Mouse (Mus musculus): ENCODE results near the gene Znrf1. TPM values are rescaled to one million over a fixed set of nuclear protein-coding genes. Genes with fewer than 3 reads are reported as not detected.

Gene Znrf1
- polyA plus RNA-seq, 1 experiment from 2014 or later: 86.8 TPM

DNA sequence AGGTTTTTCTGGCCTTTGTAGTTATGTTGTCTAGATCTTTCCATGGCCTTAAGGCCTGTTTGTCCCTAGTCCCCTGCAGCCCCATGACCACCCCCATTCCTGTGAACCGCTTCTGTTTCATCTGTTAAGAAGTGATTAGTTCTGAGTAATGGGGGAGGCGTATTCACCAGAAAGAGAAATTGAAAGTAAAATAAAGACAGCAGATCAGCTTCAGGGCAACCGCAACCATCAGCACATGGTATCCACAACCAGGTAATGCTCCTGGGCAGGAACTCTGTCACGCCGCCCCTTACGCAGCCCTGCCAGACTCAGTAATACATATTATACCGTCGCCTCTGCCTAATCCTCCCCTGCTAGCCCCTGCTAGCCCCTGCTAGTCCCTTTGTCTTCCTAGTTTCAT, 109.8 kb downstream of the Znrf1 start:
- Histone ChIP-seq H3K36me3 (no peaks in the 10 kb centered on the region), H3K27me3 (no peaks in the 10 kb centered on the region), H3K27ac (replicated peaks) (no peak overlapping the region), H3K9me3 (no peaks in the 10 kb centered on the region), H3K4me3 (no peak overlapping the region), H3K9ac (no peak overlapping the region), H3K4me2 (no peak overlapping the region), H3K4me1 (replicated peaks) (peaks cover 32% of the 10 kb centered on the region)
- no peak for ATAC-seq (ENCODE audit: low read depth)
- 99% methylated on average over 8 of the region's 8 CpGs for WGBS

DNA sequence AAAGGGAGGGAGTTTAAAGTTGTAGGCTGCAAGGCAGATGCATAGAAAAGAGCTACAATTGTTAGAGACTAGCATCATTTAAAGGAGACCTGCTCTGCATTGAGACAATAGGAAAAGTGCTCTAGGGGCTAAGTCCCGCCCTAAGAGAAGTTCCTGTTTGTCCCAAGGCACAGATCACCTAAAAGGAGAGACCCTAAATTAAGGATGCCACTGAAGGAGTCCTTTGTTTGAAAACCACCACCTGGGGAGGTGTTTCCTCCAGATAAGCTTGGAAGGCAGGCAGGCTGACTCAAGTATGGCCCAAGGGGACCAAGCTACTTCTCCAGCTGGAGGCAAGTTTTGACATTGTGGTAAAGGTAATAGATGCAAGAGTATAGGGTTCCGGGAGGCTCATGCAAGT, 112.9 kb downstream of the Znrf1 start:
- 57% methylated on average over 2 of the region's 2 CpGs for WGBS
- H3K4me1 ChIP-seq (replicated peaks): peaks cover 24% of the 10 kb centered on the region; the same call in 1 of the 2 replicates
- no peak overlapping the region for H3K4me2 ChIP-seq
- H3K9ac ChIP-seq: no peak overlapping the region
- ATAC-seq (ENCODE audit: low read depth): no peak
- no peaks in the 10 kb centered on the region for H3K27me3 ChIP-seq
- 0 out of 2 replicates have a peak, but pooled peaks cover 4% of the 10 kb centered on the region for H3K36me3 ChIP-seq
- H3K9me3 ChIP-seq: no peaks in the 10 kb centered on the region
- no peak overlapping the region for H3K4me3 ChIP-seq
- H3K27ac ChIP-seq (replicated peaks): no peak overlapping the region

DNA sequence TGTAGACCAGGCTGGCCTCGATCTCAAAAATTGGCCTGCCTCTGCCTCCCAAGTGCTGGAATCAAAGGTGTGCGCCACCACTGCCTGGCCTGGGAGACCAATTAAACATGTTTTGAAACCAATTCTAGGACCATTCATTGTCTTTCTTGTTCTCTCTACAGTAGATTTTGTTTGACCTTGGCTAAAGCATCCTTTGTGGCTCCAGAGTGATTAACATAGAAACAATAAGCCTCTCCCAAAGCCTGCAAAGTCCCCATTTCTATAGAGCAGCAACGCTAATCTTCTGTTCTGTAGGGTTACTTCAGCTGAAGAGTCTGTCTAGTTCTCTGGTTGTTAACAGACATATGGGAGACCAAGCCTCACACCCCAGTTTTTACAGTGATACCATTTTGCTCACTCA, 114.8 kb downstream of the Znrf1 start:
- no peak overlapping the region for H3K4me3 ChIP-seq
- H3K9ac ChIP-seq: no peak overlapping the region
- H3K9me3 ChIP-seq: 0 out of 2 replicates have a peak, but pooled peaks cover 3% of the 10 kb centered on the region
- no peak overlapping the region for H3K27ac ChIP-seq (replicated peaks)
- no peak for ATAC-seq (ENCODE audit: low read depth)
- H3K36me3 ChIP-seq: peaks cover 11% of the 10 kb centered on the region; the same call in 1 of the 2 replicates
- H3K4me1 ChIP-seq (replicated peaks): peaks cover 17% of the 10 kb centered on the region; the same call in 1 of the 2 replicates
- H3K4me2 ChIP-seq: no peak overlapping the region
- H3K27me3 ChIP-seq: no peaks in the 10 kb centered on the region
- 78% methylated on average over 3 of the region's 3 CpGs for WGBS

DNA sequence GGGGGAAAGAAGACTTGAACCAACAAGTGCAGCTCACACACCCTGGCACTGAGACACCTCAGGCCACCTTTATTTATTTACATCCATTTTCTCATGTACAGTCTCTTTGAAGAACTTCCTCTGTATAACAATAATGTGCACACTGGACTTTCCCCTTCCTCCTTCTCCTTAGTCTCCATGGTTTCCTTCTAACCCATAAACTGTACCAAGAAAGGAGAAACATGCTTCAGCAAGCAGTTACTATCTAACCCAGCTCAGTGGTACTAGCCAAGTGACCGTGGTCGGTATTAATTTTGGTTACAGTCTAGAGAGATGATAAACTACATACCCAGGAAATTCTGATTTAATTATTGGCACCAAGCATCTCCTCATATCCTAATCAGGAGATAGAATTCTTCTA, 117.6 kb downstream of the Znrf1 start:
- H3K36me3 ChIP-seq: peaks cover 11% of the 10 kb centered on the region; the same call in 1 of the 2 replicates
- no peak overlapping the region for H3K27ac ChIP-seq (replicated peaks)
- H3K4me3 ChIP-seq: no peak overlapping the region
- no peak overlapping the region for H3K9ac ChIP-seq
- H3K27me3 ChIP-seq: no peaks in the 10 kb centered on the region
- 98% methylated on average over 2 of the region's 2 CpGs for WGBS
- H3K4me1 ChIP-seq (replicated peaks): peaks cover 14% of the 10 kb centered on the region; the same call in 1 of the 2 replicates
- 0 out of 2 replicates have a peak, but pooled peaks cover 3% of the 10 kb centered on the region for H3K9me3 ChIP-seq
- ATAC-seq (ENCODE audit: low read depth): no peak
- no peak overlapping the region for H3K4me2 ChIP-seq

DNA sequence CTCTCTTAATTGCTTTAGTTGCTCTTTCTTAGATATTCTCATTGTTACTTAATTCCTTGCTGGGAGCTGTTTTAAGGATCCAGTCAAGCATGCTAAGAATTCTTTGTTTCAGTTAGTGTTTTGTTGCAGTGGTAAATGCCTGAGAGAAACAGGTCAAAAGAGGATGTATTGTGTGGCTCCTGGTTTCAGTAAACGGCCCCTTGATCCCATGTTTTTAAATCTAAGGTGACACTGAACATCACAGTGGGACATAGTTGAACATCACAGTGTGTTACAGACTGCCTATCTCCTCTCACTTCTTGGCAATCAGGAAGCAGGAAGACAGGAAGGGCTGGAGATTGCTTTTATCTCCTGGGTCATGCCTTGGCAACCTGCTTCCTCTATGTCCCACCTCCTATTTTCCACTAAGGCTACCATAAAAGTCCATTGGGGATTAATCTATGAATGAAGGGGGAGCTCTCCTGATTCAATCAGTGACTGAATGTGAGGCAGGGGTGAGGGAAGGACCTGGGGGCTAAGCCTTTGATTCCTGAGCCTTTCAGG, 121.5 kb downstream of the Znrf1 start:
- WGBS: 3% methylated on average over 1 of the region's 1 CpGs
- Histone ChIP-seq H3K36me3 (peaks cover 34% of the 10 kb centered on the region), H3K27ac (replicated peaks) (no peak overlapping the region), H3K4me1 (replicated peaks) (0 out of 2 replicates have a peak, but pooled peaks cover 8% of the 10 kb centered on the region), H3K27me3 (no peaks in the 10 kb centered on the region), H3K4me2 (no peak overlapping the region), H3K9me3 (0 out of 2 replicates have a peak, but pooled peaks cover 3% of the 10 kb centered on the region), H3K4me3 (no peak overlapping the region), H3K9ac (no peak overlapping the region)
- no peak for ATAC-seq (ENCODE audit: low read depth)

DNA sequence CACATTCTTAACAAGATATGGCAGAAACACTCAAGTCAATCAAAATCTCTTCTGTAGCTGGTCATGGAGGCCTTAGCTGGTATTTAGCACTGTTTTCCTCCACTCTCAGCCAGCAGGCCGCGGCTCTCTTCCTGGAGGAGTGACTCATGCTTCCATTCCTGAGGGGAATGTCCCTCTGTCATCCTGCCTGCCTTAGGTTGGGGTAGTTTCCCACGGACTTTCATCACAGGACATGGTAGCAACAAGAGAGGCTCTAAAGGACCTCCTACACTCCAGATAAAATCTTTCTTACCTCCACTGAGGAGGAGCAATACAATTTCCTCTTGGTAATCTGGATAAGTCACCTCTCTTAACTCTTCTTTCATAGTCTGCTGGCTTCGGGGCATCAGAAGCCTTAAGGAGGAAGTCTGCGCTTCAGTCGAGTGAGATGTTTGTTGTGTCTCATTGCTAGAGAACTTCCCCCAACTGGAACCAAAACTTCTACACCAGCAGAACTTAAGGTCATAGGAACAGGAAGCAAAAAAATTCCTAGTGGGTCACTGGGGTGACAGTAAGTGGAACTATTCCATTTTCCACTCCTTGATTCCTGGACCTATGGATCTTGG, 123.0 kb downstream of the Znrf1 start:
- Histone ChIP-seq H3K27me3 (no peaks in the 10 kb centered on the region), H3K4me2 (no peak overlapping the region), H3K4me1 (replicated peaks) (0 out of 2 replicates have a peak, but pooled peaks cover 8% of the 10 kb centered on the region), H3K4me3 (no peak overlapping the region), H3K36me3 (peaks cover 30% of the 10 kb centered on the region), H3K9ac (no peak overlapping the region), H3K27ac (replicated peaks) (no peak overlapping the region), H3K9me3 (0 out of 2 replicates have a peak, but pooled peaks cover 3% of the 10 kb centered on the region)
- no peak for ATAC-seq (ENCODE audit: low read depth)
- WGBS: 90% methylated on average over 6 of the region's 6 CpGs

DNA sequence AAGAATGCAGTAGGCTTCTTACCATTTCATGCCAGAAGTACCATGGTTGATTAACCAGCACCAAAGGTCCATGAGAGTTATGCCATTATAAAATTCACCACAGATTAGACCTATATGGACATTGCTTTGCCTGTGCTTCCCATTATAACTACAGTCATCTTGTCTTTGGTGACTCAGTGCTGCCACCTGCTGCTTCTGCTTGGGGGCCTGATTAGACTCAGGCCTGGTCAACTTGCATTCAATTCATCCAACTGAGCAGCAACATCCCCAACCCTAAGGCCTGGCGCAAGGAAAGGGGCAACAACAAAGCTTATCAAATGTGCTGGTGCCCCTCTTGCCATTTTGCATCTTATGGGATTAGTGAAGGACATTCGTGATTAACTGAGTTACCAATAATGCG, 126.6 kb downstream of the Znrf1 start:
- H3K27ac ChIP-seq (replicated peaks): no peak overlapping the region
- H3K4me2 ChIP-seq: no peak overlapping the region
- WGBS: 90% methylated on average over 3 of the region's 3 CpGs
- no peak overlapping the region for H3K4me3 ChIP-seq
- ATAC-seq (ENCODE audit: low read depth): no peak
- H3K27me3 ChIP-seq: no peaks in the 10 kb centered on the region
- H3K36me3 ChIP-seq: peaks cover 39% of the 10 kb centered on the region
- 0 out of 2 replicates have a peak, but pooled peaks cover 5% of the 10 kb centered on the region for H3K4me1 ChIP-seq (replicated peaks)
- no peak overlapping the region for H3K9ac ChIP-seq
- H3K9me3 ChIP-seq: no peaks in the 10 kb centered on the region

DNA sequence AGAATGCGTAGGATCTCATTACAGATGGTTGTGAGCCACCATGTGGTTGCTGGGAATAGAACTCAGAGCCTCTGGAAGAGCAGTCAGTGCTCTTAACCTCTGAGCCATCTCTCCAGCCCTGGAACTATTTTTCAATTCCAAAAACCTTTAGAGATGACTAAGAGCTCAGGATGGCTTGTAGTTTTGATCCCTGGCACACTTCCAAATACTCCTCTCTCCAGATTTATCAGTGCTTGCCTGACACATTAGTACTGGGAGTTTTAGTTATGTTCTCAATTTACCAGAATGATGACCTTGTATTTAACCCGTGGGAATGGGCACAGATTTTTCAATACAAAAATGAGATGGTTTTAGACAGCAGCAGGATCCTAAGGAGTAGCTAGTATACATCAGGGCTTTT, 130.9 kb downstream of the Znrf1 start:
- Histone ChIP-seq H3K36me3 (peaks cover 54% of the 10 kb centered on the region), H3K4me3 (no peak overlapping the region), H3K9ac (no peak overlapping the region), H3K4me1 (replicated peaks) (no peaks in the 10 kb centered on the region), H3K27me3 (no peaks in the 10 kb centered on the region), H3K27ac (replicated peaks) (no peak overlapping the region), H3K9me3 (no peaks in the 10 kb centered on the region), H3K4me2 (no peak overlapping the region)
- 92% methylated on average over 2 of the region's 2 CpGs for WGBS
- no peak for ATAC-seq (ENCODE audit: low read depth)

Other genes with a start within 250 kb of the Znrf1 start
- 26.9 and 29.6 TPM in 2 replicates for gene Rfwd3, start 235.9 kb upstream of the Znrf1 start, polyA plus RNA-seq (2015; fragmentation: Nextera tagmentation; extraction: Ambion mirVana)
- 0.18 and 0.90 TPM in 2 replicates for gene Mlkl, start 197.9 kb upstream of the Znrf1 start, polyA plus RNA-seq (2015; fragmentation: Nextera tagmentation; extraction: Ambion mirVana)
- gene Fa2h, start 142.3 kb upstream of the Znrf1 start, polyA plus RNA-seq (2015; fragmentation: Nextera tagmentation; extraction: Ambion mirVana): 0.11 and 0.13 TPM in 2 replicates
- 7.3 and 8.5 TPM in 2 replicates for gene Wdr59, start 14.0 kb upstream of the Znrf1 start, polyA plus RNA-seq (2015; fragmentation: Nextera tagmentation; extraction: Ambion mirVana)
- 0.40 and 0.68 TPM in 2 replicates for gene Ldhd, start 94.3 kb downstream of the Znrf1 start, polyA plus RNA-seq (2015; fragmentation: Nextera tagmentation; extraction: Ambion mirVana)
- gene Zfp1, start 107.3 kb downstream of the Znrf1 start, polyA plus RNA-seq (2015; fragmentation: Nextera tagmentation; extraction: Ambion mirVana): 22.0 and 29.5 TPM in 2 replicates
- gene Ctrb1, start 154.9 kb downstream of the Znrf1 start, polyA plus RNA-seq (2015; fragmentation: Nextera tagmentation; extraction: Ambion mirVana): not detected in 2 replicates
- gene Bcar1, start 207.7 kb downstream of the Znrf1 start, polyA plus RNA-seq (2015; fragmentation: Nextera tagmentation; extraction: Ambion mirVana): 51.0 and 51.6 TPM in 2 replicates

All from neural tube, embryonic 13.5 days (tissue).